Mouse (Mus musculus): ENCODE measurements around the gene Sept5. TPM values are rescaled to one million over a fixed set of nuclear protein-coding genes. Genes with fewer than 3 reads are reported as not detected.

Gene Sept5
- total RNA-seq, 2 experiments from 2014 or later: 2.4 to 4.4 TPM

DNA sequence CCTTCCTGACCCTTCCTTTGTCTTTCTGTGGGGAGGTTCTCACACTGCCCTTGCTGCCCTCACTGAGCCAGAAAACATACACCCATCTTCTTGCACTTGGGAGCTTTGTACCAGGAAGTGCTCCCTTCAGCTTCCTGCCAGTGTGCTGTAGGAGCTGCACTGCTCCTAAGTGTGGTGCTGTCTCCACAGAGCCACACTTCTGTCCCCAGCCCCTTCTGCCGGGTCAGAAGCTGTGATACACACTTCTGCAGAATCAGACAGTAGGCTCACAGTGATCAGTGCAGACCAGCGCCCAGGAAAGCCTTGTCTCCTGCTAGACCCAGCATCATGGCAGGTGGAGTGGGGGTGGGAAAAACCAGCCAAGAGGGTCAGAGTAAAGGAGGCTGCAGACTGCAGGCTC is 3.1 kb upstream of the Sept5 start:
- DNase-seq (ENCODE audit: low spot score): no peak

DNA sequence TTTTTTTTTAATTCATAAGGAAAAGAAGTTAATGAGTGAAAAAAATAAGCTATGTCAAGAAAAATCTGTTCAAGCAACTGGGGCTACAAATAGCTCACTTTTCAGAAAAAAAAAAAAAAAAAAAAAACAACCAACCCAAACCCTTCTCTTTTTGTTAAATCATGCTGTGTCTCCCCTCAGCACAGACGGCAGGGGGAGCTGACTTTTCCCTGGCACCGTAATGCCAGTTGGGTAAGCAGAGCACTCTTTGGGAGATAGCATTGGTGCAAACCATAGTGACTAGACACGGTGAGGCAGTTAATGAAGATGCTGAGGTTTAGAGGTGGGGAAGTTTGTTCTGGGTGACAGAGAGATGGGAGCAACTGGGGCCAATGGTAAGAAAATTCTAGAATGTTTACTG is 2.3 kb upstream of the Sept5 start:
- DNase-seq (ENCODE audit: low spot score): no peak

DNA sequence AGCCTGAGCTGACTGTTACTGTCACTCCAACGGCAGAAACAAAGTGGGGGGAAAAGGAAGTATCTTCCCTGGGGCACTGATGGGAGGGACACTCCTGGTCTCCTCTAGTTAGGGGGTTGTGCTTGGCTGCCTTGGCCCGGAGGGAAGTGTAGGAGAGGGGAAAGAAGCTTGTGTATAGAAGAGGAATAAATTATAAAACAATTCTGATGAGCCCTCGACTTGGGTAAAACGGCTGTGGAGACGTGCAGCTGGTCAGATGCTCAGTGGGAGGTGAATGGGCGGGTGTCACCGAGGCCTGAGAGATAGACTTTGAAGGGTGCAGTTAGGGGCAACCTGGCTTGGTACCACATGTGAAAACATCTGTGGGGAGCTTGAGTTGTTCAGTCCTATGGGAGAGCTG is 1.4 kb upstream of the Sept5 start:
- no peak for DNase-seq (ENCODE audit: low spot score)

DNA sequence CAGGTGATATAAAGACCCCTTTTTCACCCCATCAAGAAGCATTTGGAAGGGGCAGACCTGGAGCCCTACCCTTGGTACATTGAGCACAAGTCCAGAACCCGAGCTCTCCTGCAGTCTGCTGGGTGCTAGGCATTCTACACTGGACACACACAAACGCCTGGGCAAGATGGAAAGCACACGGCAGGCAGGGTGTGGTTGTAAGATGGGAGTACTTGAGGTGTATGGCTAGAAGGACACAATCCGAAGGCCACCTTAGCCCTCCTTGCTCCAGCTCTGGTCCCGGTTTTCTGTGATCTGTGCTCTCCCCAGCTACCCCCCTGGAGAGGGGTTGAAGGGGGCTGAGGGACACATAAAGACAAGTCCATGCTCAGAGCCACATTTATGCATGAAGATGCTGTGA is 537 bp upstream of the Sept5 start:
- DNase-seq (ENCODE audit: low spot score): no peak

DNA sequence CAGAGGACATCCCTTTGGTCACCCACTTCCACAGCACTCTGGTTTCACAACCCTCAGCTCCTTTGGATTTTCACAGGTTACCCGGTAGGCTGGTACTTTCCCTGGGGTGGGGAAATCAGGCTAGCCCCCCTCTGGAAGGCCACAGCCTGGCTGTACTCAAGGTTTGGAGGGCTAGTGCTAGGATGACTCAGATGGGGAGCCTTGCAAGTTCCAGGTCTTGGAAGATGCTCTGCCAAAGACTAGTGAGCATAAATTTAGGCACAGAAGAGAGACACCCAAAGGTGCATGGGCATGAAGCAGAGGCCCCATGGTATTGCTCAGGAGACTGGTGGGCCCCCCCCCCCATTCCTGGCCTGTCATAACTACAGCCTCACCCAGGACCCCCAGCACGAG is 810 bp downstream of the Sept5 start:
- DNase-seq (ENCODE audit: low spot score): no peak

DNA sequence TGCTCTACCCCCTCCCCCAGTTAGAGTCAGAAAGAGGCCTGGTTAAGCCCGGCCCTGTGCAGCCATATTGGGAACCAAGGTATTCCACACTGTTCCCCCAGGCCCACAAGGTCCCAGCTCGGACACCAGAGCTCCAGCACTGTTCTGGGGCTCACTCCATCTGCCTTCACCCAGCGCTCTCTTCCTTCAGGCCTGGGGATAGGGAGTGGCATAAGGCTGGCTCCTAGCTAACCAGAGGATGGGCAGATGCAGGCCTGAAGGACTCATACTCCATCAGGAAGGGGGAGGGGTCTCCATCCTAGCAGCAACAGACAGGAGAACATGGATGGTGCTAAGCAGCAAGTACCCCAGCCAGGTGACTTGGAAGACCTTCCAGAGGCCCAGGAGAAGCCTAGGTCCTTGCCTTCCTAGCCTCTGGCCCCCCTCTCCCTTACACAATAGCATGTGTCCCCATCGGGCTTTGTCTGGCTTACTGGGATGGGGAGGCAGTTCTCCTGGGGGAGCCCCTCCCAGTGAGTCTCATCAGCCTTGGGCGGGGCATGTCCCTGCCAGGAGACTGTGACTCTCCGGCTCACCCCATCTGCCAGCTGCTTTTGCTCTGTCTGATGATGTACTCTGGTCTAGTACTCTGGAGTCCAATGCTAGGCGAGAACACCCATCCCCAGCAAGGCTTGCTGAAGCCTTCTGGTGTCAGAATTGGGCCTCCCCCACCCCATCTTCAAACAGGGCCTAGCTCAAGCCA is 1.4 kb downstream of the Sept5 start:
- no peak for DNase-seq (ENCODE audit: low spot score)

DNA sequence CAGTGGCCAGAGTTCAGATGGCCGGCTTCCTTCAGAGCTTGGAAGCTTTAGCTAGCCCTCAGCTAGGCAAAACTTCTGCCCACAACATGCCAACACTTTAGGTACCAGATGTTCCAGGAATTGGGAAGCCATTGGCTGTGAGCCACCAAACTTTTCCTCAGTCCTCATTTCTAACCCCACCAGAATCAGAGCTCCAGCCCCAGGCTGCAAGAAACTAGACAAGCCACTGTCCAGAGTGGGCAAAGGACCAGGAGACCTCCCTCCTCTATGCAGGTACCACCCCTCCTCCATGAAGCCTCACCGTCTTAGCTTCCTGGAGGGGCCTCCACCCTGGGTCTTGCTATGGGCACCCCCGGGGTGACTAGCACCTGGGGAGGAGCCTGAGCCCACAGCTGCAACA is 2.6 kb downstream of the Sept5 start:
- no peak for DNase-seq (ENCODE audit: low spot score)

DNA sequence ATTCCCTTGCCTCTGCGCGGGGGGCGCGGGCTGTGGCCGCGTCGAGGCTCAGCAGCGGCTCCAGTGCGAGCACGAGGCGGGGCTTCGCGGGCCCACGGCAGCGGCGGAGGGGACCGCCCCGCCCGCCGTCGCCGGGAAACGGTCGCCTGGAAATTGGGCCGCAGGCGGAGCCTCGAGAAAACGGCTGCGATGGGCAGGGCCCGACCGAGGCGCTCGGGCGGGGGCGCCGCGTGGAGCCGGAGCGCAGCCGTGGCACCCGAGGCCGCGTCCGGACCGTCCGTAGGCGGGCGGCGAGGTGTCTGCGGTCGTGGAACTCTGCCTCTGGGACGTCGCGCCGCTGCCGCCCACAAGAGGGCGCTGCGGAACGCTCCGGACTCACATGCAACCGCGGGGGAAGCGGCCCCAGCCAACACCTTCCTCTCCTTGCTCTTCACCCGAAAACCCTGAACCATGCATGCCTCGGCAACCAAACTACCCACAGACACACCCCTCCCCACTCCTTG is 3.3 kb downstream of the Sept5 start, which contains the start of gene Gm49601:
Gene Gm49601, minus strand, starts transcription at position 52 of the 503 bp plus-strand sequence.
- DNase-seq (ENCODE audit: low spot score): peak; percentile 77

DNA sequence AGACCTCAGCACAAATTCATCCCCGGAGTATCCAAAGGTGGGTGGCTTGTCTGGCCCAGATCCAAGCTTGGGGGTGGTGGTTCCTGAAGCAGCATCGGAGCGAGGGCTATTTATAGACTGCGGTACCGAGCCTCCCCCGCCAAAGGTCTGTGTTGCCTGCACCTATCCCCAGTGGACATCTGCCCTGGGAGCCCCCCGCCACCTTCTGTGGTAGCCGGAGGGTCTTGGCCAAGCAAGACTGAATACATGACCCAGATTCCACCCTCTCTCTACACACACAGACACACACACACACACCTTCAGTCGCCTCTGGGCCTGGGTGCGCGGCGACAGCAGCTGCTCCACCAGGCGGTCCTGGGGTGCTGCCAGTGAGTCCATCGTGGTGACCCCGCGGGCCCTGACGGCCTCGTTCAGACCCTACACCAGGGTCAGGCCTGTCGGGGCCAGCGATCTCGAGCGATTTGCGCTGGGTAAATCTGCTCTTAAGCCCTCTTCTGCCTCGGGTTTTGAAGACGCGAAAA is 3.9 kb downstream of the Sept5 start:
- no peak for DNase-seq (ENCODE audit: low spot score)

DNA sequence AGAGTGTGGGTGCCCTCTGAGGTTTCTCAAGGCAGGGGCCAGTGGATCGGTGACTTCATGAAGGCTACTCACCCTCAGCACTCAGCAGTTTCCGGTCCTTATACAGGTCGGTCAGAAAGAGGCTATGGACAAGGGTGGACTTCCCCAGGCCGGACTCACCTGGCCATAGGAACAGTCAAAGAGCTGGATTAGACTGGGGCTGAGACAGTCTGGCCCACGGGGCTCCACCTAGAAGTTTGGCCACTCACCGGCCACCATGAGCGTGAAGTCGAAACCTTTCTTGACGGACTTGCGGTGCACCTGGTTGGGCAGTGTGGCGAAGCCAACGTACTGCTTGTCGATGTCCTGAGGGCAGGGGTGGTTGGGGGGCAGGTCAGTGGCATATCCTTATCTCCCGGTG is 4.7 kb downstream of the Sept5 start:
- no peak for DNase-seq (ENCODE audit: low spot score)

DNA sequence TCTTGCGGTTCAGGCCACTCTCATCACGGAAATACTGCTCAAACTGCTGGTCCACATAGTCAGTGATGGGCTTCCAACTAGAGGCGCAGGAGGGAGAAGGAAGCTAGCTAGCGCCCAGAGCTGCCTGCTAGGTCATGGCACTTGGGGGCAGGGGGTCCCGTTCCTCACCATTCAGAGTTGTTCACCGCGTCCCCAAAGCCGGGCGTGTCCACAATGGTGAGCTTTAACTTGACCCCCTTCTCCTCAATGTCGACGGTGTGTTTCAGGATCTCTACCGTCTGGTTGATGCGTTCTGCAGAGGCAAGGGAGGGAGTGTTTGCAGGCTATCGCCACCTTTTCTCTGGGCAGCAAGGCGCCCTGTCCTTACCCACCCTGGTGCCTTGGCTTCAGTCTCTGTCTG is 5.1 kb downstream of the Sept5 start:
- DNase-seq (ENCODE audit: low spot score): no peak

DNA sequence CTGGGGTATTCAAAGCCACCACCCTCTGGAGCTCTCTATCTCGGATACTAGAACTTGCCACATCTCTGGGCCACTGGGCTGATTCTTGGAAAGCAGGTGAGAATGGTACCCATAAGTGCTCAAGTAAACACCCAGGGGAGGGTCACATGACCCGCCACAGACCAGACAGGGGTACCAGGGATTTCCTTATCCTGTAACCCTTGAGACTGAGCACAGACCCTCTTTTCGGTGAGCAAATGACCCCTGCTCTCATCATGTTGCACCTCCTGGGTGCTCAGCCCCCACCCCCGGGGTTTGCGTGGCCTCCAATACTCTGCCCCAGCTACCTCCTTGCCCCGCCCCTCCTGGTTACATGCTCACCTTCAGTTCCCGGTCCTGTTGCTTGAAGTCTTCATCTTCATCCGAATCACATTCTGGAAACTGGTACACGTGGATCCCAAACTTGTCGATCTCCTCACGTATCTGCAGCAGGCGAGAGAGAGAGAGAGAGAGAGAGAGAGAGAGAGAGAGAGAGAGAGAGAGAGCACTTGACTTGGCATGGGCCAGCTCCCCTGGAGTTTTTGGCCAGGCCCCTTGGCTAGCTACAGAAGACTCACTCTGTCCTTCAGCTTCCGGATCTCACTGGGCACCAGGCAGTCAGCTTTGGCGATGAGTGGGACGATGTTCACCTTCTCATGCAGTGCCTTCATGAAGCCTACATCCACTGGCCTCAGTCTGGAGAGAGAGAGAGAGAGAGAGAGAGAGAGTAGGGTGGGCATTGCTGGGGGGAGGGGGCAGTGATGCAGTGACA is 5.8 kb downstream of the Sept5 start:
- DNase-seq (ENCODE audit: low spot score): no peak

DNA sequence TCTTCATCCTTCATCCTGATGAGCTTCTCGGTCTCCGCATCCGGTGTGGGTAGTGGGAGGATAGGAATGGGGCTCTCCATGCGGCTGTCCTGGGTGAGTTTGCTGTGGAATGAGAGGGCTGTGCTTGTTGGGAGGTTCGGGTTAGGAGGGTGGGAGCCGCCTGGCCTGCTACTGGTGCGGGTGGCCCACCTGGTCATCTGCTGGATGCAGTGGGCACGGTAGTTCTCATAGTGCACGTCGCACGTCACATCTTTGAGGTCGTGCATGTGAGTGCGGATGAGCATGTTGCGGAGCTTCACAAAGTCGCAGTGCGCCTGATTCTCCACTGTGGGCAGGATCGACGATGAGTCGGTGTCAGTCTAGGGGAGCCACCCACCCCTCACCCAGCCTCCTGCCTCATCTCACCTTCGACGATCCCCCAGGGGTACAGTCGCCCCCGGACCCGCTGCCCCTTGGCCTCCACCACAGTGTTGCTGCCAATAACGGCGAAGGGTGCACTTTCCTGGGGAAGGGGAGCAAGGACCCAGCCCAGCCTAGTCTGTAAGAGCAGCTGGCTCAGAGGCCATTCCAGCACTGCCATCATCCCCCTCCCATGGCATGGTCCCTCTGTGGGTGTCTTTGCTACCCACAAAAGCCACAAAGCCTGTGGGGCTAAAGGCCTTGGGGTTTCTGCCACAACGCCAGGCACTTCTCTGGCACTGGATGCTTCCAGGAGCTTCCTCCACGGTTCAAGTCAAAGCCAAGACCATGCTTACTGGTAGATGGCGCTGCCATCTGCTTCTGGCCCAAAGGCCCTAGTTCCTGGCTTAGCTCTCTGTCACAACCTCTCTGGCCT is 6.6 kb downstream of the Sept5 start:
- no peak for DNase-seq (ENCODE audit: low spot score)

DNA sequence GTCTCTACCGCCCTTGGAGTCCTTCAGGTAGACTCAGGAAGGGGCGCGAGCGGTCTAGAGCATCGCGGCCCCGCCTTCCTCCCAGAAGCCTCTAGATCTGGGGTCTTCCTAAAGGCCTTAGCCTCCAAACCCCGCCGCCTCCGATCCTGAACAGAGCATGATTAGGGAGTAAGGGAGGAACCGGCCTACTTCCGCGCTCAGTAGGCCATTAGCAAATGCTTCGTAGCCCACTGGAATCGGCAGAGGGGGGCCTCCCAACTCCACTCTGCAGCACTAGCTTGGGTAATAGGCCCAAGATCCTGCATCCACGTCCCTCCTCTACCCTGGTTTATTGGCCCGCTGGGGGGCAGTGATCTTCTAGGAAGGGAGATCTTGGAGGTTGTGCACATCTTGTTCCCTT is 7.7 kb downstream of the Sept5 start, which contains the start of gene Gp1bb:
Gene Gp1bb, minus strand, starts transcription at position 385 of the 400 bp plus-strand sequence.
- DNase-seq (ENCODE audit: low spot score): no peak

DNA sequence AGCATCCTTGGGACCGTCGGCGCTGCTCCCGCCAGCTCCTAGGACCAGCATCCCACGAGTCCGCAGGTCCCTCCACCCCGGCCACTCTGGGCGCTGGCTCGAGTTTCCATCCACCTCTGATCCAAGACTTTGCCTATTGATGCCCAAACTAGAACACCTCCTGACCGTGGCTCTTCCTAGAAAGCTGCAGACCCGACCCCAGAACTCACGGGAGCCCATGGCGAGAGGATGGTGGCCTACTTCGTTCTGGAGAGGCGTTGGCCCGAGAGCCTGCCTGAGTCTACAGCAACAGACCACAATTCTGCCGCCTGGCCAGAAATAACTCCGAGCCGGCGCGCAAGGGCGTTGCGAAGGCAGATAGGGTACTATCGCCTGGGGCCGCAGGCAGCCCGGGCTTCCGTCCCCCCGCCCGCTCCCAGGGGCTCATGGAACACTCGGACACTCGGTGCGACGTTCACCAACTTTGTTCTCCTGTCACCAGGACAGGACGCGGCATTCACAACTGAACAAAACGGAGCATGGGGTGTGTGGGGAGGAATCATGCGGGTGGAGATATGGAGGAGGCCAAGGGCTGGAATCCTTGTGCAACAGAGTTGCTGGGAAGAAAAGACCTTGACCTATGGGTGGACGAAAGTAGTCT is 8.3 kb downstream of the Sept5 start:
- no peak for DNase-seq (ENCODE audit: low spot score)

DNA sequence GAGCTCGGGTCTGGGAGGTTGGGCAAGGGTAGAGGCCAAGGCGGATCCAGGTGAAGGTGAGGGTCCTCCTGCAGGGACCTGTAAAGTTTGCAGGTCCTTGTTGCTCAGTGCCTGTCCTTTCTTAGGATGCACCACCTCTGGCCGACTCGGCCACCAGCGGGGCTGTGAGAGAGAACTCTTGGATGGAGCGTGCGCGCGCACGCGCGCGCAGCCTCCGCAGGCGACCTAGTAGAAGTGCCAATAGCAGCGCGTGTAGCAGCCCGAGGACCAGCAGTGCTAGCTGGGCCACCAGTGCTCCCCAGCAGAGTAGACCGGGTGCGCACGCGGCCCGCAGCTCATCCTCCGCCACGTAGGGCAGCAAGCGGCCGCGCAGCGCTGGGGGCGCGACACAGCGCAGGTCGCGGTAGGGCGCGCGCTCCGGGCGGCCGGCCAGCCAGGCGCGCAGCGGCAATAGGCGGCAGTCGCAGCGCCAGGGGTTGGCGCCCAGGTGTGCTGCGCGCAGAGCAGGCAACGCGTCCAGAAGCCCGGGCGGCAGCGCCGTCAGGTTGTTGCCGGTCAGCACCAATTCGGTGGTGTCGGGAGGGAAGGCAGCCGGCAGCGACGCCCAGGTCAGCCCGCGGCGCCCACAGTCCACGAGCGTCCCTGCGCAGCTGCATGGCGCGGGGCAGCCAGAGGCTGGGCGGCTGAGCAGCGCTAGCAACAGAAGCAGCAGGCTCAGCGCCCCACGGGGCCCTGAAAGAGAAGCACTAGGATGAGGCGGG is 9.0 kb downstream of the Sept5 start:
- no peak for DNase-seq (ENCODE audit: low spot score)

DNA sequence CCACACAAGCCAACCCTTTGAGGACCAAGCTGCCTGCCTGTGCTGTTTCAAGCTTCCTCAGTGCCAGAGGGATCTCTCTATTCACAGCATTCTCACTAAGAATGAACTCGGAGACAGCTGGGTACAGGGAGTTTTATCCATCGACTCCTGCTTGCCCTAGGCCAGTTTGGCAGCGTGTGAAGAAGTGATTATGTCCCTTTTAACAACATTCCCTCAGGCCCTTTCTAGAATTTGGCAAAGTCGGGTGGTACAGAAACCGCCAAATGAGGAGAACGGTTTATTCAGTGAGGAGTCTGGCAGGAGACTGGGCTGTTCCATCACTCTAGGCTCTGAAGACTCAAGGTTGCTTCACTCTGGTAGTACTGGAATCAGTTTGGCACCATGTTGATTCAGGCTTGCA is 9.6 kb downstream of the Sept5 start:
- DNase-seq (ENCODE audit: low spot score): no peak

DNA sequence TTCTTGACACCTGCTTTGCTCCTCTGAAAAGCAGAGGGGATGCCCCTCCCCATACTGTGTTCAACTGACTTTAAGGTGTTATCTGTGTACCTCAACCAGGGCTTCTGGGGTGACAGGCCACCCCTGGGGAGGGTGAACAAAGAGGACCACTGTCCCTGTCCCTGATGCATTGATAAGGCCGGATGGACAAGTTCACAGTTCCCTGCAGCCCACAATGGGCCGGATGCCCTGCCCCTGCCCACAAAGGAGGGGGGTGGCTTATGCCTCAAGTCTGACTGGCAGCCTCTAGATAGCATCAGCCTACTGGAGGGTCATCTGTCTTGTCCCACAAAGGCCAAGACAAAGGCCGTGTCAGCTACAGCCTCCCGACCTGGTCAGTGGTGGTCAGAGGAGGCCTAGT is 10.6 kb downstream of the Sept5 start:
- DNase-seq (ENCODE audit: low spot score): no peak

DNA sequence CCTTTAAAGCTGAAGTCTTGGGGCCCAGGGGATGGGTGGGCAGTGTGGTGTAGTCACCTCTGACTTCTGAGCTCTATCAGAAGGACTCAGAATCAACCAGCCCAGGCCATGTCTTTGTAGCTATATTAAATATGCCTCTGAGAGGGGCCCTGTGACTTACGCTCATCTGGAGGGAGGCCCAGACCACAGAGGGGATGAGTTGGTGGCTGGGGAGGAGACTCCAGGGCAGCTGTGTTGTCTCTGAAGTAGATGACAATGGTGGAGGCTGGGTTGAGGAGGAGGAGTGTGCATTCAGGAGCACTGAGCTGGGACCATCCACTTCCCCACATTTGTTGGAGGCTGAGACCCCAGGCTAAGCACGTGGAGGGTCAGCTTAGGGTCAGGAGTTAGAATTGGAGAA is 11.5 kb downstream of the Sept5 start:
- DNase-seq (ENCODE audit: low spot score): no peak

DNA sequence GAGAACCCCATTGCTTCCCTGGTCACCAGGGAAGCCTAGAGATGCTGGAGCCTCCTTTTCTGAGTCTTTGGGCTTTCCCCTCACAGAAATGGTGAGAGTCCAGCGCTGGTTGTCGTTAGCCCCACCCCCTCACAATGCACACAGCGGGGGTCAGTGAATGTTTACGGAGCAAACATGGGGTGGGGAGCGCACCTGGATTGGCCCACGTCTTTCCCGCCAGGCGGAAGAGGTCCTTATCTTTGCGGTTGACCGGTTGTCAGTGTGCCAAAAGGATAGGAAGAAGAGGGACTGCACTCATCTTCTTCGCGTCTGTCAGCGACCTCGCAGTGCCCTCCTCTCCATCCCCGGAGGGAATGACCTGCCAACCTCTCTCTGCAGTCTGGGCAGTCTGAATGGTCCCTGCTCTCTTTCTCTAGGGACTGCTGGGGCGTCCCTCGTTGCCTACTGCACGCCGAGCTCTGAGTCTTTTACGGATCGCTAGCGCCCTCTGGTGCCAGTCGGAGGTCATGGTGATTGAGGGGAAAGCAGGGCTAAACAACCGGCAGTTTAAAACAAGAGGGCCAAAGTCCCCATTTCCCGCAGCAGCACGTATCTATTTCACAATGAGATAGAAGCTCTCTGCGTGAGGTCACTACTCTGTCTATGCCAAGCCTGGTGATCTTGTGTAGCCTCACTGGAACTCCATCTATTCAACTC is 12.2 kb downstream of the Sept5 start:
- peak; percentile 88 for DNase-seq (ENCODE audit: low spot score)
